Mouse (Mus musculus) WW6 (cell line): Measurements from ENCODE around the gene Mms19.

Source experiments
- DNase-seq: peaks from one replicate; pipeline ENCODE4 v3.0.0-alpha.2; 2013; ENCODE audit warnings: low read depth, low spot score

Mms19 gene

DNA sequence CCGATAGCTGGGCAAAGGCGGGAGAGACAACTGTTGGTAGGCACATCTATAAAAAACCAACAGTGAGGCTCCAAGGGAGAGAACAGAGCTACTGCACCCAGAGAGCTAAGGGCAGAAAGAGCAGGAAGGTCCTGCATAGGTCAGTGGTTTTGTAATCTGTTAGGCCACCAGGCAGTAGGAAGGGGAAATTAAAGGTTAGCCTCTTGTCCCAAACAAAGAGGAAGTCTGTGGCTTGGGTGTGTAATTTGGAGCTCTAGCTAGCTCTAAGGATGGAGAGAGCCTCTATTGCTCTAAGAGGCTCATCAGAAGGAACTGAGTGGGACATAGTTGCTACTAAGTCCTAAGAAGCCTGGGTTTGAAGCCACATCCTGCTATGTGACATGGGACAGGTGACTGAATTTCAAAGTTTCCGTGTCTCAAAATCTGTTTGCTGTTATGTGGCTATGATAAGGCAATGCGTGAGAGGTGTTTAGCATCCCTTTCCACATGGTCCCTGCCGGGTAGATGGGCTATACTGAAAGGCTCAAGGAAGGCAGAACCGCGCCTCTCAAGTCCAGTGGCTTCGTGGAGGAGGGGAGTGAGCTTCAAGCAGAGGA lies 80.4 kb downstream of the Mms19 start:
- no peak for DNase-seq

DNA sequence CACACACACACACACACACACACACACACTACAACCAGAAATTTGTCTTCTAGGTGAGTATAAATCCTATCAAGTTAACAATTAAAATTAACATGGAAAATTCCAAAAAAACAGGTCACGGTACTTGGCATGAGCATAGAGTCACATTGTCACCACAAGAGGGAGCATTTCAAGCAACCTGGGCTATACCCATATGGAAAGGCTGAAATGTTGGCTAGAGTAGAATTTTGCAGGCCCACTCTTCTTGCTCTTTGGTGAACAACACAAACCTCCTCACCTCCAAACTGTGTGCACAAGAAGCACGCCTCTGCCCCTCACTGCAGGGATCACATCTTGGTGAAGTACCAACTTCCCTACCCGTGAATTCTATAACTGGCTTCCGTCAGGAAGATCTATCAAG lies 82.1 kb downstream of the Mms19 start:
- no peak for DNase-seq

- no peak for DNase-seq
Measured at GRCm38 (mm10) chr19:41896319-41896711, 84.6 kb downstream of the Mms19 start.

- DNase-seq: peak; percentile 59
Measured at GRCm38 (mm10) chr19:41895460-41896318, 85.3 kb downstream of the Mms19 start, which contains the start of gene Rrp12. Gene Rrp12, minus strand, starts transcription at chr19:41896173.

DNA sequence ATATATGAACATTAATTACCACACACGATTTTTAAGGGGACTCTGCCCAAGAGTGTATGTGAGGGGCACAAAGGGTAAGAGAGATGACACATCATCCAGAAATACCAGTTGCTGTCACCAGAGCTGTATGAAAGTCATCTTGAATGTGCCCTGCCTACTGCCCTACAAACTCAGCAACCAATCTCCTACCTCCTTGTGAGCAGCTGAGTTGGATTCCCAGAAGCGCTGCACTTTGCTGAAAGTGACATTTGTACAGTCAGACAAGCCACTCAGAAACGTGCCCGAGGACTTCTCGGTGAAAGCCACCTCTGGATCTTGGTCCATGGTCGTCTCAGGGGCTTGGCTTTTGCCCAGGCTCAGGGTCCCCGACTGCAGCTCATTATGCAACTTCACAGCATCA lies 86.0 kb downstream of the Mms19 start:
- no peak for DNase-seq
